Mouse (Mus musculus): ENCODE measurements around the gene Mmaa. TPM values are rescaled to one million over a fixed set of nuclear protein-coding genes. Genes with fewer than 3 reads are reported as not detected.

The Mmaa gene
- polyA plus RNA-seq, 1 experiment from 2014 or later: 12.5 TPM

GRCm38 (mm10) chr8:79295276-79296105 lies 754 bp upstream of the Mmaa start:
- peaks cover 2% of the 10 kb centered on the region; the same call in 1 of the 2 replicates for H3K4me1 ChIP-seq (replicated peaks; ENCODE audit: control insufficient read depth, insufficient read depth, low read length)
- H3K27ac ChIP-seq (ENCODE audit: low read depth, low read length): peak overlapping the region; percentile 95
- no peaks in the 10 kb centered on the region for H3K27me3 ChIP-seq (ENCODE audit: control insufficient read depth, insufficient read depth, low read length)
- peak overlapping the region; percentile 76 for H3K4me2 ChIP-seq (replicated peaks; ENCODE audit: low read depth, low read length)
- H3K9me3 ChIP-seq (ENCODE audit: control insufficient read depth, low read length): no peaks in the 10 kb centered on the region
- peak overlapping the region; percentile 82 for H3K9ac ChIP-seq (ENCODE audit: low read depth, low read length)
- 17% methylated on average over 18 of the region's 18 CpGs for WGBS
- no peaks in the 10 kb centered on the region for H3K36me3 ChIP-seq (ENCODE audit: control insufficient read depth, insufficient read depth, low read length)
- DNase-seq (ENCODE audit: low spot score) (peak; percentile 9), ATAC-seq (ENCODE audit: low FRiP score) (no peak; the same call in 1 of the 2 replicates)
- peak overlapping the region; percentile 73 for H3K4me3 ChIP-seq (ENCODE audit: low read depth, low read length)

GRCm38 (mm10) chr8:79293841-79294240 lies 896 bp downstream of the Mmaa start:
- Histone ChIP-seq H3K36me3 (ENCODE audit: control insufficient read depth, insufficient read depth, low read length) (no peaks in the 10 kb centered on the region), H3K9me3 (ENCODE audit: control insufficient read depth, low read length) (no peaks in the 10 kb centered on the region), H3K27me3 (ENCODE audit: control insufficient read depth, insufficient read depth, low read length) (no peaks in the 10 kb centered on the region), H3K4me1 (replicated peaks; ENCODE audit: control insufficient read depth, insufficient read depth, low read length) (peaks cover 2% of the 10 kb centered on the region; the same call in 1 of the 2 replicates), H3K27ac (ENCODE audit: low read depth, low read length) (peak overlapping the region; percentile 95), H3K4me3 (ENCODE audit: low read depth, low read length) (peak overlapping the region; percentile 73), H3K9ac (ENCODE audit: low read depth, low read length) (no peak overlapping the region), H3K4me2 (replicated peaks; ENCODE audit: low read depth, low read length) (peak overlapping the region; percentile 76)
- DNase-seq (ENCODE audit: low spot score): no peak
- whole genome bisulfite sequencing: 80% methylated on average over 3 of the region's 3 CpGs
- ATAC-seq (ENCODE audit: low FRiP score): no peak

GRCm38 (mm10) chr8:79292712-79293264 lies 1.9 kb downstream of the Mmaa start:
- ATAC-seq (ENCODE audit: low FRiP score) (no peak), DNase-seq (ENCODE audit: low spot score) (no peak)
- Histone ChIP-seq H3K9me3 (ENCODE audit: control insufficient read depth, low read length) (no peaks in the 10 kb centered on the region), H3K4me2 (replicated peaks; ENCODE audit: low read depth, low read length) (no peak overlapping the region), H3K27ac (ENCODE audit: low read depth, low read length) (no peak overlapping the region), H3K27me3 (ENCODE audit: control insufficient read depth, insufficient read depth, low read length) (no peaks in the 10 kb centered on the region), H3K4me1 (replicated peaks; ENCODE audit: control insufficient read depth, insufficient read depth, low read length) (peaks cover 2% of the 10 kb centered on the region; the same call in 1 of the 2 replicates), H3K4me3 (ENCODE audit: low read depth, low read length) (no peak overlapping the region), H3K36me3 (ENCODE audit: control insufficient read depth, insufficient read depth, low read length) (no peaks in the 10 kb centered on the region), H3K9ac (ENCODE audit: low read depth, low read length) (no peak overlapping the region)
- 92% methylated on average over 3 of the region's 3 CpGs for WGBS

- Histone ChIP-seq H3K4me2 (replicated peaks; ENCODE audit: low read depth, low read length) (no peak overlapping the region), H3K4me3 (ENCODE audit: low read depth, low read length) (no peak overlapping the region), H3K4me1 (replicated peaks; ENCODE audit: control insufficient read depth, insufficient read depth, low read length) (peaks cover 2% of the 10 kb centered on the region; the same call in 1 of the 2 replicates), H3K9ac (ENCODE audit: low read depth, low read length) (no peak overlapping the region), H3K9me3 (ENCODE audit: control insufficient read depth, low read length) (no peaks in the 10 kb centered on the region), H3K27me3 (ENCODE audit: control insufficient read depth, insufficient read depth, low read length) (no peaks in the 10 kb centered on the region), H3K36me3 (ENCODE audit: control insufficient read depth, insufficient read depth, low read length) (no peaks in the 10 kb centered on the region), H3K27ac (ENCODE audit: low read depth, low read length) (no peak overlapping the region)
- WGBS: 86% methylated on average over 5 of the region's 5 CpGs
- DNase-seq (ENCODE audit: low spot score): no peak
- ATAC-seq (ENCODE audit: low FRiP score): no peak
Measured at GRCm38 (mm10) chr8:79289592-79289991, 5.1 kb downstream of the Mmaa start.

GRCm38 (mm10) chr8:79288681-79289080 lies 6.1 kb downstream of the Mmaa start:
- H3K27me3 ChIP-seq (ENCODE audit: control insufficient read depth, insufficient read depth, low read length): no peaks in the 10 kb centered on the region
- H3K9me3 ChIP-seq (ENCODE audit: control insufficient read depth, low read length): no peaks in the 10 kb centered on the region
- WGBS: 68% methylated on average over 2 of the region's 2 CpGs
- no peak overlapping the region for H3K4me2 ChIP-seq (replicated peaks; ENCODE audit: low read depth, low read length)
- no peak overlapping the region for H3K9ac ChIP-seq (ENCODE audit: low read depth, low read length)
- H3K36me3 ChIP-seq (ENCODE audit: control insufficient read depth, insufficient read depth, low read length): no peaks in the 10 kb centered on the region
- no peak overlapping the region for H3K4me3 ChIP-seq (ENCODE audit: low read depth, low read length)
- no peak overlapping the region for H3K27ac ChIP-seq (ENCODE audit: low read depth, low read length)
- H3K4me1 ChIP-seq (replicated peaks; ENCODE audit: control insufficient read depth, insufficient read depth, low read length): peaks cover 2% of the 10 kb centered on the region; the same call in 1 of the 2 replicates
- DNase-seq (ENCODE audit: low spot score) (no peak), ATAC-seq (ENCODE audit: low FRiP score) (no peak)

GRCm38 (mm10) chr8:79288250-79288649 lies 6.5 kb downstream of the Mmaa start:
- no peak overlapping the region for H3K4me2 ChIP-seq (replicated peaks; ENCODE audit: low read depth, low read length)
- peaks cover under 1% of the 10 kb centered on the region; the same call in 1 of the 2 replicates for H3K4me1 ChIP-seq (replicated peaks; ENCODE audit: control insufficient read depth, insufficient read depth, low read length)
- no peaks in the 10 kb centered on the region for H3K36me3 ChIP-seq (ENCODE audit: control insufficient read depth, insufficient read depth, low read length)
- no peak overlapping the region for H3K4me3 ChIP-seq (ENCODE audit: low read depth, low read length)
- no peaks in the 10 kb centered on the region for H3K9me3 ChIP-seq (ENCODE audit: control insufficient read depth, low read length)
- no peak for ATAC-seq (ENCODE audit: low FRiP score)
- no peak overlapping the region for H3K27ac ChIP-seq (ENCODE audit: low read depth, low read length)
- DNase-seq (ENCODE audit: low spot score): no peak
- WGBS: 90% methylated on average over 4 of the region's 4 CpGs
- H3K9ac ChIP-seq (ENCODE audit: low read depth, low read length): no peak overlapping the region
- H3K27me3 ChIP-seq (ENCODE audit: control insufficient read depth, insufficient read depth, low read length): no peaks in the 10 kb centered on the region

GRCm38 (mm10) chr8:79286424-79286823 lies 8.3 kb downstream of the Mmaa start:
- DNase-seq (ENCODE audit: low spot score): no peak
- no peak overlapping the region for H3K9ac ChIP-seq (ENCODE audit: low read depth, low read length)
- no peaks in the 10 kb centered on the region for H3K4me1 ChIP-seq (replicated peaks; ENCODE audit: control insufficient read depth, insufficient read depth, low read length)
- ATAC-seq (ENCODE audit: low FRiP score): no peak
- no peaks in the 10 kb centered on the region for H3K27me3 ChIP-seq (ENCODE audit: control insufficient read depth, insufficient read depth, low read length)
- H3K9me3 ChIP-seq (ENCODE audit: control insufficient read depth, low read length): no peaks in the 10 kb centered on the region
- no peak overlapping the region for H3K4me2 ChIP-seq (replicated peaks; ENCODE audit: low read depth, low read length)
- H3K4me3 ChIP-seq (ENCODE audit: low read depth, low read length): no peak overlapping the region
- H3K27ac ChIP-seq (ENCODE audit: low read depth, low read length): no peak overlapping the region
- H3K36me3 ChIP-seq (ENCODE audit: control insufficient read depth, insufficient read depth, low read length): no peaks in the 10 kb centered on the region
- 93% methylated on average over 3 of the region's 3 CpGs for WGBS

- Histone ChIP-seq H3K9ac (ENCODE audit: low read depth, low read length) (no peak overlapping the region), H3K4me1 (replicated peaks; ENCODE audit: control insufficient read depth, insufficient read depth, low read length) (no peaks in the 10 kb centered on the region), H3K27ac (ENCODE audit: low read depth, low read length) (no peak overlapping the region), H3K36me3 (ENCODE audit: control insufficient read depth, insufficient read depth, low read length) (no peaks in the 10 kb centered on the region), H3K4me2 (replicated peaks; ENCODE audit: low read depth, low read length) (no peak overlapping the region), H3K4me3 (ENCODE audit: low read depth, low read length) (no peak overlapping the region), H3K27me3 (ENCODE audit: control insufficient read depth, insufficient read depth, low read length) (no peaks in the 10 kb centered on the region), H3K9me3 (ENCODE audit: control insufficient read depth, low read length) (no peaks in the 10 kb centered on the region)
- WGBS: 95% methylated on average over 3 of the region's 3 CpGs
- DNase-seq (ENCODE audit: low spot score) (no peak), ATAC-seq (ENCODE audit: low FRiP score) (no peak)
Measured at GRCm38 (mm10) chr8:79284626-79285025, 10.1 kb downstream of the Mmaa start.
